Mouse (Mus musculus): ENCODE data around the gene Akna. TPM values are rescaled to one million over a fixed set of nuclear protein-coding genes. Genes with fewer than 3 reads are reported as not detected.

Akna gene
- polyA plus RNA-seq, 1 experiment from 2014 or later, result 3.5 TPM

GRCm38 (mm10) chr4:63409908-63410582 lies 6.9 kb upstream of the Akna start:
- no peaks in the 10 kb centered on the region for H3K9me3 ChIP-seq
- H3K36me3 ChIP-seq, result no peaks in the 10 kb centered on the region
- ATAC-seq (ENCODE audit: extremely low read depth, insufficient number of reproducible peaks, low FRiP score, low TSS enrichment), result no peak
- peak overlapping the region; percentile 99 for H3K4me2 ChIP-seq
- peaks cover 39% of the 10 kb centered on the region for H3K4me1 ChIP-seq
- H3K27ac ChIP-seq (replicated peaks), result no peak overlapping the region
- H3K4me3 ChIP-seq, result peak overlapping the region; percentile 70
- H3K9ac ChIP-seq, result peak overlapping the region; percentile 77
- H3K27me3 ChIP-seq (replicated peaks), result peaks cover 12% of the 10 kb centered on the region; the same call in 1 of the 2 replicates
- under 1% methylated on average over 38 of the region's 39 CpGs for WGBS

- H3K36me3 ChIP-seq, result no peaks in the 10 kb centered on the region
- peak overlapping the region; percentile 77 for H3K9ac ChIP-seq
- no peak for ATAC-seq (ENCODE audit: extremely low read depth, insufficient number of reproducible peaks, low FRiP score, low TSS enrichment)
- H3K27me3 ChIP-seq (replicated peaks), result peaks cover 12% of the 10 kb centered on the region; the same call in 1 of the 2 replicates
- peak overlapping the region; percentile 70 for H3K4me3 ChIP-seq
- H3K27ac ChIP-seq (replicated peaks), result no peak overlapping the region
- no peaks in the 10 kb centered on the region for H3K9me3 ChIP-seq
- H3K4me1 ChIP-seq, result peaks cover 45% of the 10 kb centered on the region
- H3K4me2 ChIP-seq, result peak overlapping the region; percentile 99
- WGBS, result 3% methylated on average over 18 of the region's 18 CpGs
These were observed 6.3 kb upstream of the Akna start for GRCm38 (mm10) chr4:63409317-63409907.

- H3K27ac ChIP-seq (replicated peaks), result 0 out of 2 replicates have a peak overlapping the region, but pooled peaks have one; percentile 9
- no peaks in the 10 kb centered on the region for H3K36me3 ChIP-seq
- peaks cover 12% of the 10 kb centered on the region; the same call in 1 of the 2 replicates for H3K27me3 ChIP-seq (replicated peaks)
- H3K9me3 ChIP-seq, result no peaks in the 10 kb centered on the region
- H3K4me1 ChIP-seq, result peaks cover 52% of the 10 kb centered on the region
- H3K9ac ChIP-seq, result peak overlapping the region; percentile 35; the same call in 1 of the 2 replicates
- H3K4me2 ChIP-seq, result peak overlapping the region; percentile 99
- H3K4me3 ChIP-seq, result no peak overlapping the region
- WGBS, result 7% methylated on average over 8 of the region's 8 CpGs
- no peak; the same call in 1 of the 2 replicates for ATAC-seq (ENCODE audit: extremely low read depth, insufficient number of reproducible peaks, low FRiP score, low TSS enrichment)
These were observed 5.5 kb upstream of the Akna start for GRCm38 (mm10) chr4:63408649-63409048.

- H3K27ac ChIP-seq (replicated peaks), result 0 out of 2 replicates have a peak overlapping the region, but pooled peaks have one; percentile 9
These were observed 5.1 kb upstream of the Akna start for GRCm38 (mm10) chr4:63408247-63408646.

GRCm38 (mm10) chr4:63405683-63406082 lies 2.5 kb upstream of the Akna start:
- WGBS, result 48% methylated on average over 4 of the region's 4 CpGs
- no peak for ATAC-seq (ENCODE audit: extremely low read depth, insufficient number of reproducible peaks, low FRiP score, low TSS enrichment)
- H3K27ac ChIP-seq (replicated peaks), result no peak overlapping the region

More at GRCm38 (mm10) chr4:63408247-63408646, 5.1 kb upstream of the Akna start:
- peaks cover 12% of the 10 kb centered on the region; the same call in 1 of the 2 replicates for H3K27me3 ChIP-seq (replicated peaks)
- no peaks in the 10 kb centered on the region for H3K9me3 ChIP-seq
- ATAC-seq (ENCODE audit: extremely low read depth, insufficient number of reproducible peaks, low FRiP score, low TSS enrichment), result no peak
- H3K4me3 ChIP-seq, result no peak overlapping the region
- H3K4me1 ChIP-seq, result peaks cover 57% of the 10 kb centered on the region
- WGBS, result 49% methylated on average over 7 of the region's 7 CpGs
- H3K4me2 ChIP-seq, result peak overlapping the region; percentile 99; the same call in 1 of the 2 replicates
- no peaks in the 10 kb centered on the region for H3K36me3 ChIP-seq
- peak overlapping the region; percentile 35; the same call in 1 of the 2 replicates for H3K9ac ChIP-seq

GRCm38 (mm10) chr4:63405051-63405450 lies 1.9 kb upstream of the Akna start:
- Histone ChIP-seq H3K9me3 (no peaks in the 10 kb centered on the region), H3K4me3 (no peak overlapping the region), H3K27ac (replicated peaks) (peak overlapping the region; percentile 28; the same call in 1 of the 2 replicates), H3K27me3 (replicated peaks) (peaks cover 16% of the 10 kb centered on the region; the same call in 1 of the 2 replicates), H3K4me2 (no peak overlapping the region), H3K36me3 (no peaks in the 10 kb centered on the region), H3K4me1 (peaks cover 76% of the 10 kb centered on the region), H3K9ac (peak overlapping the region; percentile 26; the same call in 1 of the 2 replicates)
- no peak for ATAC-seq (ENCODE audit: extremely low read depth, insufficient number of reproducible peaks, low FRiP score, low TSS enrichment)
- 9% methylated on average over 7 of the region's 7 CpGs for WGBS

More at GRCm38 (mm10) chr4:63405683-63406082, 2.5 kb upstream of the Akna start:
- Histone ChIP-seq H3K4me2 (no peak overlapping the region), H3K27me3 (replicated peaks) (peaks cover 16% of the 10 kb centered on the region; the same call in 1 of the 2 replicates), H3K4me1 (peaks cover 72% of the 10 kb centered on the region), H3K4me3 (no peak overlapping the region), H3K9ac (peak overlapping the region; percentile 26; the same call in 1 of the 2 replicates), H3K9me3 (no peaks in the 10 kb centered on the region), H3K36me3 (no peaks in the 10 kb centered on the region)

GRCm38 (mm10) chr4:63404205-63404604 lies 1.1 kb upstream of the Akna start:
- 52% methylated on average over 7 of the region's 7 CpGs for WGBS
- Histone ChIP-seq H3K4me1 (peaks cover 76% of the 10 kb centered on the region), H3K36me3 (no peaks in the 10 kb centered on the region), H3K9me3 (no peaks in the 10 kb centered on the region), H3K4me3 (no peak overlapping the region), H3K9ac (0 out of 2 replicates have a peak overlapping the region, but pooled peaks have one; percentile 76), H3K27ac (replicated peaks) (peak overlapping the region; percentile 91), H3K4me2 (peak overlapping the region; percentile 65), H3K27me3 (replicated peaks) (peaks cover 16% of the 10 kb centered on the region; the same call in 1 of the 2 replicates)
- ATAC-seq (ENCODE audit: extremely low read depth, insufficient number of reproducible peaks, low FRiP score, low TSS enrichment), result no peak

- Histone ChIP-seq H3K9me3 (no peaks in the 10 kb centered on the region), H3K4me3 (peak overlapping the region; percentile 41), H3K27me3 (replicated peaks) (0 out of 2 replicates have a peak, but pooled peaks cover 7% of the 10 kb centered on the region), H3K36me3 (no peaks in the 10 kb centered on the region), H3K4me2 (peak overlapping the region; percentile 65), H3K27ac (replicated peaks) (peak overlapping the region; percentile 91), H3K4me1 (peaks cover 74% of the 10 kb centered on the region), H3K9ac (peak overlapping the region; percentile 76)
- WGBS, result 39% methylated on average over 6 of the region's 6 CpGs
- ATAC-seq (ENCODE audit: extremely low read depth, insufficient number of reproducible peaks, low FRiP score, low TSS enrichment), result no peak
These were observed 596 bp downstream of the Akna start for GRCm38 (mm10) chr4:63402558-63402957.

- Histone ChIP-seq H3K27me3 (replicated peaks) (0 out of 2 replicates have a peak, but pooled peaks cover 7% of the 10 kb centered on the region), H3K27ac (replicated peaks) (peak overlapping the region; percentile 91), H3K36me3 (no peaks in the 10 kb centered on the region), H3K4me1 (peaks cover 74% of the 10 kb centered on the region), H3K9me3 (no peaks in the 10 kb centered on the region), H3K4me3 (peak overlapping the region; percentile 41), H3K4me2 (peak overlapping the region; percentile 65), H3K9ac (peak overlapping the region; percentile 76)
- 73% methylated on average over 10 of the region's 10 CpGs for WGBS
- ATAC-seq (ENCODE audit: extremely low read depth, insufficient number of reproducible peaks, low FRiP score, low TSS enrichment), result no peak
These were observed 1.1 kb downstream of the Akna start for GRCm38 (mm10) chr4:63402056-63402455.

- 64% methylated on average over 6 of the region's 6 CpGs for WGBS
- H3K4me2 ChIP-seq, result peak overlapping the region; percentile 65
- no peak overlapping the region for H3K9ac ChIP-seq
- no peaks in the 10 kb centered on the region for H3K9me3 ChIP-seq
- H3K27ac ChIP-seq (replicated peaks), result peak overlapping the region; percentile 91; the same call in 1 of the 2 replicates
- no peaks in the 10 kb centered on the region for H3K36me3 ChIP-seq
- no peak for ATAC-seq (ENCODE audit: extremely low read depth, insufficient number of reproducible peaks, low FRiP score, low TSS enrichment)
- H3K4me3 ChIP-seq, result no peak overlapping the region
- peaks cover 74% of the 10 kb centered on the region for H3K4me1 ChIP-seq
- H3K27me3 ChIP-seq (replicated peaks), result 0 out of 2 replicates have a peak, but pooled peaks cover 7% of the 10 kb centered on the region
These were observed 1.5 kb downstream of the Akna start for GRCm38 (mm10) chr4:63401620-63402019.
